Mouse (Mus musculus): ENCODE measurements around the gene Tspan5. TPM values are rescaled to one million over a fixed set of nuclear protein-coding genes. Genes with fewer than 3 reads are reported as not detected.
A peak's percentile ranks its signal among the peaks of the same experiment; 100 is the strongest.

Gene Tspan5
- polyA plus RNA-seq, 1 experiment from 2014 or later: 97.0 TPM

DNA sequence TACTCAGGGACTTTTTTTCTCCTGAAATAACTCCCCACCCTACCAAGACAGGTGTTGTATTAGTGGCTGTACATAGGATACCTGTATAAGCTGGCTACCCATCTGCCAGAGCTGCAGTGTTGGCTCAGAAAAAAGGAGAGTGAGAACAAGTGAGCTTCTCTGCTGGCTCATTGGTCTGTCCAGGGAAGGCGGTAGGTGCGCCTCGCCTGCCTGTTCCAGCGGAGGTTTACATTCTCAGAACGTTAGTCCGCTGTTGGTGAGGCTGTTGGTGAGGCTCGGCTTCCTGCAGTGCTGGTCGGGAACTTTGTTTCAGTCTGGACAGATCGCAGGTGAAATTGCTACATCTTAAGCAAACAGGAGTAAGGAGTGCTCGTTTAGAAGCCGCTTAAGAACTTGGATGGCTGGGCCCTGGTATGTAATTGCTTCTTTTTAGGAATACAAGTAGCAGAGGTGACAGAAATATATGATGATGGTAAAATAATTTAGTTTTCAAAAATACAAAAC lies 118.3 kb downstream of the Tspan5 start:
- ATAC-seq (ENCODE audit: low FRiP score): no peak
- H3K4me3 ChIP-seq: no peak overlapping the region
- H3K4me1 ChIP-seq (replicated peaks): peaks cover 65% of the 10 kb centered on the region
- no peak overlapping the region for H3K9ac ChIP-seq
- 68% methylated on average over 11 of the region's 11 CpGs for WGBS
- H3K27ac ChIP-seq: peak overlapping the region; percentile 82; the same call in 1 of the 2 replicates
- H3K36me3 ChIP-seq: no peaks in the 10 kb centered on the region
- H3K4me2 ChIP-seq: no peak overlapping the region
- H3K27me3 ChIP-seq: no peaks in the 10 kb centered on the region
- no peaks in the 10 kb centered on the region for H3K9me3 ChIP-seq

DNA sequence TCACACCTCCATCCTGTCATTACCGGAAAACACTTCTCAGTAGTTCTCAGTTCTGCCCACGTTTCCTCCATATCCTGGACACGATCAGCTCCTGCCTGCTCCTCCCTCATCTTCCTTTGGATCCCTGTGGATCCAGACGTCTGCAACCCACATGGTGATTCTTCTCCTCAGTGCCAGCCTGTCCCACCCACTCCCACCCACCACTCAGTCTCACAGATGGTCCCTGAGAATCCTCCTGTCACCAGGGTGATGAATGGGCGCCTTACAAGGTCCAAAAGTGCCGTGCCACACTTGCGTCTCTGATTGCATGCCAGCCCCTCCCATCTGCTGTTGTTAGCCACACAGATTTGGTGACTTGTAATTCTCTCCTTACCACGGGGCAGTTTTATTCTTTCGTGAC lies 119.0 kb downstream of the Tspan5 start:
- Histone ChIP-seq H3K27me3 (no peaks in the 10 kb centered on the region), H3K36me3 (no peaks in the 10 kb centered on the region), H3K9me3 (no peaks in the 10 kb centered on the region), H3K27ac (peak overlapping the region; percentile 10; the same call in 1 of the 2 replicates), H3K4me3 (no peak overlapping the region), H3K4me1 (replicated peaks) (peaks cover 58% of the 10 kb centered on the region), H3K9ac (no peak overlapping the region), H3K4me2 (no peak overlapping the region)
- 0 out of 2 replicates have a peak, but pooled peaks have one; percentile 13 for ATAC-seq (ENCODE audit: low FRiP score)
- WGBS: 29% methylated on average over 9 of the region's 9 CpGs

DNA sequence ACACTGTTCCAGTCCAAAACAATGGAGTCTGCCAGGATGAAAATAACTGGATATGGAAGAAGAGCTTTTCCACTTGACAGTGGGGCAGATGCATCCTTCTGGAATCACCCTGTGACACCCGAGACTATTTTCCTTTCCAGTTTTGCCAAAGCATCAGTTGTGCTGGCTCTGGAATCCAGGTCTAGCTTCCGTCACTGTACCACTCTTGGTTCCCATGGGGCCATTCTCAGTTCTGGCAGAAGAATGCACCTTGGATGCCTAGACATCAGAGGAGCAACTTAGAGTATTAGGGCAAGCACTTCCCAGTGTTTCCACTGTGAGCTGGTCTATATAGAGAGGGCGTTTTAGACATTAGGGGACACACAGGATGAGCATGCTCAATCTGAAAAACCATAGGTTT lies 119.6 kb downstream of the Tspan5 start:
- WGBS: 65% methylated on average over 3 of the region's 3 CpGs
- no peak overlapping the region for H3K4me3 ChIP-seq
- H3K4me1 ChIP-seq (replicated peaks): peaks cover 53% of the 10 kb centered on the region
- H3K9me3 ChIP-seq: no peaks in the 10 kb centered on the region
- no peaks in the 10 kb centered on the region for H3K36me3 ChIP-seq
- H3K27ac ChIP-seq: no peak overlapping the region
- H3K9ac ChIP-seq: no peak overlapping the region
- H3K4me2 ChIP-seq: no peak overlapping the region
- ATAC-seq (ENCODE audit: low FRiP score): no peak
- H3K27me3 ChIP-seq: no peaks in the 10 kb centered on the region

DNA sequence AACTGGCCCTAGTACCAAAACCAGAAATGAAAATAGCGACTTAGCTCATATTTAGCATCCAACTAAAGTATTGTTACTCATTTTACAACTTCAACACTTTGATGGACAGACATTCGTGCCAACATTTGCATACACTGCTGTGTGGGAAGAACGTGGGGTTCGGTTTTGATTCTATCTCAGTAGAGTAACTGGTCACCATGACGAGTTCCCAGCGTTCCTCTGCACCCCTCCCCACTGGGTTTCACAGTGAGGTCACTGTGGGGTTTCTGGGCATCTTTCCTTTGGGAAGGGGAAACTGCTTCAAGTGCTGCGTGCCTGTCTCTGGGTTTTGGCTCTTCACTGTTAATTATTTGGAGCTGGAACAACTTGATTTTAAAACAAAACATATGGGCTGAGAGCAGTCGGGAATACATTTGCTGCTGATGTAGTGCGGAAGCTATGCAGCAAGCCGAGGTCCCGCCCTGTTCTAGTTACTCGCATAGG lies 122.2 kb downstream of the Tspan5 start:
- Histone ChIP-seq H3K9ac (no peak overlapping the region), H3K9me3 (no peaks in the 10 kb centered on the region), H3K27ac (no peak overlapping the region), H3K4me1 (replicated peaks) (peaks cover 34% of the 10 kb centered on the region), H3K27me3 (no peaks in the 10 kb centered on the region), H3K36me3 (0 out of 2 replicates have a peak, but pooled peaks cover under 1% of the 10 kb centered on the region), H3K4me3 (no peak overlapping the region), H3K4me2 (no peak overlapping the region)
- WGBS: 86% methylated on average over 12 of the region's 12 CpGs
- no peak for ATAC-seq (ENCODE audit: low FRiP score)

DNA sequence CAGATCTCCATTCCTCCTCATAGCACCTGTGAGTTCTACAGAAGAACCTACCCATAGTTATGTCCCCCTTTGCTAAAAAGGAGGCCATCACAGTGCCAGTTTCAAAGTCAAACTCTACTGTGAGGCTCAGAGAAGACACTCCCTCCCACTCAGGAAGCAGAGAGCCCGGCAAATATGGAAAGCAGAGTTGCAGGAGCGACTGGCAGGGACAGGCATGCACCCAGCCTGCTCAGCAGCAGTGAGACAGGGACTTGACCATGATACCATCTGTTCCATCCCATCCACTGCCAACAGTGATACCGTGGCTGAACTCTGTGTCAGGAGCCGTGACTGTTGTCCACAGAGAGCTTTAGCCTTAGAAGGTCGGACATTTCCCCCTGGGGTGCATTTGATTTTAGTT lies 123.3 kb downstream of the Tspan5 start:
- H3K9me3 ChIP-seq: no peaks in the 10 kb centered on the region
- peaks cover 26% of the 10 kb centered on the region for H3K4me1 ChIP-seq (replicated peaks)
- H3K4me3 ChIP-seq: no peak overlapping the region
- no peak overlapping the region for H3K9ac ChIP-seq
- no peaks in the 10 kb centered on the region for H3K27me3 ChIP-seq
- H3K4me2 ChIP-seq: no peak overlapping the region
- ATAC-seq (ENCODE audit: low FRiP score): no peak
- peaks cover 4% of the 10 kb centered on the region; the same call in 1 of the 2 replicates for H3K36me3 ChIP-seq
- H3K27ac ChIP-seq: peak overlapping the region; percentile 2
- 79% methylated on average over 5 of the region's 5 CpGs for WGBS

DNA sequence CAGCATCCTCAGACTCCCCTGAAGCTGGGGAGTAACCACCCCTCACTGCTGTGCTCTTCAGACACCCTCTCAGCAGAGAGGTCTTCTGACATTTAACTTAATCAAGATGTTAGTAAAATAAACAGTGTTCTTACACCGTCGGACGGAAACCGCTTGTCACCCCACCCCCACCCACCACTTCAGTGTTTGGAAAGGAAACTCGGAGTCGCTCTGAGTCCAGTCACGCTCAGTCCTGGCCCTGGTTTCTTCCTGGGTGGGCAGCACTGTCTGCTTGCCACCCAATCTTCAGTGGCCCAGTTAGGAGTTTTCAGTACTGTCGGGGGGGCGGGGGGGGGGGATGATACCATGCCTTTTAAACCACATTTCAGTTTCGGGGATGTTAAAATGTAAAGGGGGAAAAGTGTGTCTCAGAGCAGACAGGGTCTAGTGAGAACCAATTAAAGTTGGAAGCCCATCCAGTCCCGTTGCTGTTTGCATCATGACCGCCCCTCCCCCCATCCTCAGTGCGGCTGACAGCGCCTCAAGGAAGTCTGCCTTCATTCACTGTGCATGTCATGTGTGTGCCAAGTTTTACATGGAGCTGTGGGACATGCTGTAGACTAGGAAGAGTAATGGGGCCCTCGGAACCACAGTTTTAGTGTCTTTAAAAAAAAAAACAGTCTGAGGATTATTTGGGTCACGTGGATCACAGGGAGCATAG lies 125.3 kb downstream of the Tspan5 start:
- no peak for ATAC-seq (ENCODE audit: low FRiP score)
- Histone ChIP-seq H3K9ac (no peak overlapping the region), H3K4me1 (replicated peaks) (peaks cover 10% of the 10 kb centered on the region; the same call in 1 of the 2 replicates), H3K4me2 (no peak overlapping the region), H3K9me3 (no peaks in the 10 kb centered on the region), H3K27me3 (no peaks in the 10 kb centered on the region), H3K27ac (no peak overlapping the region), H3K36me3 (peaks cover 11% of the 10 kb centered on the region; the same call in 1 of the 2 replicates), H3K4me3 (no peak overlapping the region)
- WGBS: 78% methylated on average over 16 of the region's 16 CpGs

DNA sequence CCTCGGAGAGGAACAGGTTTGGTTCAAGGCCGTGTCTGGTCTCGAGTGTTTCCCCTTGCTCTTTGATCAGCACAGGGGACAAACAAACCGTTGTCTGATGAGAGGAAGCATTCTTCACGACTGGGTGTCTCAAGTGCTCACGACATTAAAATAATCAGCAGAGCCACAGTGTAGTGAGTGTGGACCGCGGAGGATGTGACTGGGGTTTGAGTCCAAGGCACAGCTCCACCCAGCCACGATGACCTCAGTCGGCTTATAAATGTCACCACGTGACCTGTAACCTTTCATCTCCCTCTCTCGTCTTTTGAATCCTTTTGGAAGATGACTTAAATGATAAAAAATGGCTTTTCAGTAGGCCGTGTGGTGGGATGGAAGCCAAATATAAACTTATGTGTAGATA lies 126.4 kb downstream of the Tspan5 start:
- no peak for ATAC-seq (ENCODE audit: low FRiP score)
- no peak overlapping the region for H3K4me3 ChIP-seq
- 74% methylated on average over 13 of the region's 13 CpGs for WGBS
- no peaks in the 10 kb centered on the region for H3K27me3 ChIP-seq
- H3K4me1 ChIP-seq (replicated peaks): peaks cover 10% of the 10 kb centered on the region; the same call in 1 of the 2 replicates
- no peak overlapping the region for H3K9ac ChIP-seq
- H3K36me3 ChIP-seq: peaks cover 16% of the 10 kb centered on the region
- 0 out of 2 replicates have a peak, but pooled peaks cover under 1% of the 10 kb centered on the region for H3K9me3 ChIP-seq
- H3K4me2 ChIP-seq: no peak overlapping the region
- no peak overlapping the region for H3K27ac ChIP-seq

DNA sequence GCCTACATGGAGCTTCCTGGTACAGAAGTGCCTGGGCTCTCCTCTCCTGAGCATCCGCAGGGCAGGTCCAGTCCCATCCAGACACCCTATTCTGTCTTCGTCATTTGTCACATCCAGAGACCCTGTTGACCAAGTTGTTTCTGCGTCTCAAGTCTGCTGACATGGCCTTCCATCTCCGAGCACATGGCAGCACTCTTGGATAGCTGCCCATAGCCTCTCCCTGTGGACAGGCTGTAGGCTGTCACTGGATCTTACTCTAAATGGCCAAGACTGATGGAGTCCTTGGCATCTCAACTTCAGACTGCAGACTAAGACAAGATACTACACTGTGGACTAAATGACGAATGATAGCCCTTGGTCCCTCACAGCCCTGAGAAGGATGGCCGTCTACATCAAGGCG lies 133.3 kb downstream of the Tspan5 start:
- H3K27me3 ChIP-seq: no peaks in the 10 kb centered on the region
- H3K4me3 ChIP-seq: no peak overlapping the region
- no peak overlapping the region for H3K27ac ChIP-seq
- H3K9ac ChIP-seq: no peak overlapping the region
- 92% methylated on average over 7 of the region's 7 CpGs for whole genome bisulfite sequencing
- H3K4me1 ChIP-seq (replicated peaks): peaks cover 24% of the 10 kb centered on the region
- H3K9me3 ChIP-seq: 0 out of 2 replicates have a peak, but pooled peaks cover 5% of the 10 kb centered on the region
- ATAC-seq (ENCODE audit: low FRiP score): no peak
- no peak overlapping the region for H3K4me2 ChIP-seq
- peaks cover 29% of the 10 kb centered on the region for H3K36me3 ChIP-seq

DNA sequence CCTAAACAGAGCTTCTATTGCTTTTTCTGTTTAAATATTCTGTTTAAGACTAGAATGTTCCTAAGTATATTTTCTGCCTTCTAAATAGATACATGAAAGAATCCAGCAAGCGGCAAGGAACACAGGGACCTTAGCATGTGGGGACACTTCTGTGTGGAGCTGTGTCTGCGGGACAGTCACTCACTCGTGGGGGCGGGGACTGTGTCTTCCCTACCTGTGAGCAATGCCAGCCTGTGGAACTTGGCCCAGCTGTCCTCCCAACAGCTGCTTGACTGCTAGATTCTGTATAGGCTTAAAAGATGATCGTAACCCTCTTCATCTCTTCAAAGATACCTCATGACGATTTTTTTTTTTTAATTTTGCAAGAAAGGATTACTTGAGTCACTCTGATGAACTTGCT lies 133.9 kb downstream of the Tspan5 start:
- H3K9ac ChIP-seq: no peak overlapping the region
- no peak for ATAC-seq (ENCODE audit: low FRiP score)
- no peak overlapping the region for H3K4me2 ChIP-seq
- no peak overlapping the region for H3K27ac ChIP-seq
- WGBS: 95% methylated on average over 6 of the region's 6 CpGs
- H3K27me3 ChIP-seq: no peaks in the 10 kb centered on the region
- 0 out of 2 replicates have a peak, but pooled peaks cover 5% of the 10 kb centered on the region for H3K9me3 ChIP-seq
- peaks cover 23% of the 10 kb centered on the region for H3K36me3 ChIP-seq
- peaks cover 28% of the 10 kb centered on the region for H3K4me1 ChIP-seq (replicated peaks)
- no peak overlapping the region for H3K4me3 ChIP-seq

DNA sequence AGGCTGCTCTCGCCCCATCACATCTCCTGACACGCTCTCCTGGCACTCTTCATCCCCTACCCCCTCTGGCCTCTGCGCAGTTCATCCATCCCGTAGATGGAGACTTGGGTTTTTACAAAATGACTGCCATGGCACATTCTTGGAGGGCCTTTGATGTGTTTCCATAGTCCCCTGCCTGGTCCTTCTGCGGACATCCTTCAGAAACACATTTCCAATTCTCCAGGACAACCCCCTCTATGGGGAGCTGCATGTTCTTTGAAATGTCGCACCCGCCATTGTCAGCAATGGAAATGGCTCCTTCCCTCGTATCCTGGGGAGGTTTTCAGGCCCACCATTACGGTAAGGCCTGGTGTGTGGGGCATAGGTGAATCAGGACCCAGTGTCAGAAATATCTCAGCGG lies 134.4 kb downstream of the Tspan5 start:
- Histone ChIP-seq H3K9me3 (0 out of 2 replicates have a peak, but pooled peaks cover 5% of the 10 kb centered on the region), H3K27me3 (no peaks in the 10 kb centered on the region), H3K4me2 (no peak overlapping the region), H3K27ac (peak overlapping the region; percentile 46), H3K36me3 (peaks cover 22% of the 10 kb centered on the region), H3K9ac (no peak overlapping the region), H3K4me1 (replicated peaks) (peaks cover 33% of the 10 kb centered on the region), H3K4me3 (no peak overlapping the region)
- WGBS: 75% methylated on average over 10 of the region's 10 CpGs
- ATAC-seq (ENCODE audit: low FRiP score): no peak

DNA sequence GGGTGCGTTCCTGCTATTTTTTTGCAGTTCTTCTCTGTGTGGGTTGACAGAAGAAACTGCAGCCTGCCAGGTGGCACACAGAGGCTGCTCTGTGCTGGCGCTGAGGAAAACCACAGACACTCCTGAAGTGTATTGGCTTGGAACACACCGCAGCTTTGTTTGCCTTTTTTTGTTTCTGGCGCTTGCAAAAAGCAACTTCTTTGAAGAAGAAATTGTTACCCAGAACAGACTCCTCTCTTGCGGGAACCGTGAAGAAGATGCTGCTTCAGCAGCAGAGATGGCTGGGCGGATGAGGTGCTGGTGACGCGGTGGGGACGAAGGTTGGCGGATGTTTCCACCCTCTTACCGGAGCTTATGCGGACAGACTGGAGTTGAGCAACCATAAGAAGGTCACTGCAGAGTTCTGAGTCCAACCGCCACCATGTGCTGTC lies 135.0 kb downstream of the Tspan5 start:
- H3K27ac ChIP-seq: peak overlapping the region; percentile 46
- WGBS: 83% methylated on average over 14 of the region's 14 CpGs
- ATAC-seq (ENCODE audit: low FRiP score): no peak

DNA sequence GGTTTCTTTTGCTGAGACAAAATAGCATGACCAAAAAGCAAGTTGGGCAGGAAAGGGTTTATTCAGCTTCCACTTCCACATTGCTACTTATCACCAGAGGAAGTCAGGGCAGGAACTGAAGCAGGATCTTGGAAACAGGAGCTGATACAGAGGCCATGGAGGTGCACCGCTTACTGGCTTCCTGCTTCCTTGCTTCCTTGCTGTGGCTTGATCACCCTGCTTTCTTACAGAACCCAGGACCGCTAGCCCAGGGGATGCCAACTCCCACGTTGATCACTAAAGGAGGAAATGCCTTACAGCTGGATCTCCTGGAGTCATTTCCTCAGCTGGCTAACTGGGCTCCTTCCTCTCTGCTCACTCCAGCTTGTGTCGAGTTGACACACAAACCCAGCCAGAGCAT lies 135.7 kb downstream of the Tspan5 start:
- Histone ChIP-seq H3K36me3 (peaks cover 22% of the 10 kb centered on the region), H3K4me1 (replicated peaks) (peaks cover 40% of the 10 kb centered on the region), H3K27ac (peak overlapping the region; percentile 46; the same call in 1 of the 2 replicates), H3K9ac (no peak overlapping the region), H3K4me3 (no peak overlapping the region), H3K9me3 (0 out of 2 replicates have a peak, but pooled peaks cover 5% of the 10 kb centered on the region), H3K4me2 (no peak overlapping the region), H3K27me3 (no peaks in the 10 kb centered on the region)
- WGBS: 82% methylated on average over 4 of the region's 4 CpGs
- no peak for ATAC-seq (ENCODE audit: low FRiP score)

More for the DNA sequence above, 135.0 kb downstream of the Tspan5 start:
- Histone ChIP-seq H3K9me3 (0 out of 2 replicates have a peak, but pooled peaks cover 5% of the 10 kb centered on the region), H3K9ac (no peak overlapping the region), H3K4me3 (no peak overlapping the region), H3K4me1 (replicated peaks) (peaks cover 39% of the 10 kb centered on the region), H3K27me3 (no peaks in the 10 kb centered on the region), H3K36me3 (peaks cover 22% of the 10 kb centered on the region), H3K4me2 (no peak overlapping the region)

All from hindbrain, embryonic 13.5 days (tissue).